Mouse (Mus musculus) liver, adult (tissue): ENCODE data around the gene Ccdc71.

Experiments
- GATA4 ChIP-seq: IDR thresholded peaks from 2 replicates; pipeline ENCODE4 v1.6.1; 2014; ENCODE audit warnings: mild to moderate bottlenecking, low read length; ENCODE audit not compliant: insufficient replicate concordance

The Ccdc71 gene

DNA sequence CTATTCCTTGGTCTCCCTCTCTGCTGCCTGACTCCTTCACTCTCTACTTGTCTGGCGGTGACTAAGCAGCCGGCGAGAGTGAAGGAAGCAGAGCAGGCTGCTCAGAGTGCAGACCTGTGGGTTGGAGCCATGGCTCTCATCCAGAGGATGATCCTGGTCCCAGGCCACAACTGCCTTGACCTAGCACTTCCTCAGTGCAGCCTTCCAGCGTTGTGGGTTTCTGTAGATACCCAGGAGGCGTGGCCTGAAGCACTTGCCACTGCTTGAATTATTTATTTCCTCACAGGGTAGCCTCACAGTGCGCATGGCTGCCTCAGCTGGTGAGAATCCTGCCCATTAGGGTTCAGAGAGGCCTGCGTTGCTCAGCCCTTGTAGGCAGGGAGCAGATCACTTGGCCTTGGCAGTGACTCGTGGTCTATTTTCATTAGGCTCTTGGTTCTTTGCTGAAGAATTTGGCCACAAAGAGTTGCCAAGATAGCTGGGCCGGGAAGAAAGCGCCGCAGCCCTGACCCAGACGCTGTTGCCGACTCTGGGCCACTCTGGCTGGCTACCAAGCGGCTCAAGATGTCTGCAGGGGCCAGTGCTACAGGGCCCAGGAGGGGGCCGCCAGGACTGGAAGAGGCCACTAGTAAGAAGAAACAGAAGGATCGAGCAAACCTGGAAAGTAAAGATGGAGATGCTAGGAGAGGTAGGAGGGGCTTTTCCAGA is 31.9 kb downstream of the Ccdc71 start:
- TF ChIP-seq GATA4, result no peak

DNA sequence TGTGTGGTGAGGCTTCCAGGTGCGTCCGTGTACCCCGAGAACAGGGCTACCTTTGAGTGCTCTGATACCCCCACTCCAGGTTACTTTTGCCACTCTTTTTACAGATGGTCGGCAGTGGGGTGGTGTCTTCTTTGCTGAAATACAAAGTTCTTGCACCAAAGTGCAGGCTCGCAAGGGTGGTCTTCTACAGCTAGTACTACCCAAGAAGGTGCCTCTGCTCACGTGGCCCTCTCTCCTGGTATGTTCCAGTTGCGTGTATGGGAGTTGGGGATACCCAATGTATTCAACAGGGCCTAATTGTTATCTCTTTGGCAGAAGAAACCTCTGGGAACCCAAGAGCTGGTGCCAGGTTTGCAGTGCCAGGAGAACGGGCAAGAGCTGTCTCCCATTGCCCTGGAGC is 32.9 kb downstream of the Ccdc71 start:
- TF ChIP-seq GATA4, result no peak

DNA sequence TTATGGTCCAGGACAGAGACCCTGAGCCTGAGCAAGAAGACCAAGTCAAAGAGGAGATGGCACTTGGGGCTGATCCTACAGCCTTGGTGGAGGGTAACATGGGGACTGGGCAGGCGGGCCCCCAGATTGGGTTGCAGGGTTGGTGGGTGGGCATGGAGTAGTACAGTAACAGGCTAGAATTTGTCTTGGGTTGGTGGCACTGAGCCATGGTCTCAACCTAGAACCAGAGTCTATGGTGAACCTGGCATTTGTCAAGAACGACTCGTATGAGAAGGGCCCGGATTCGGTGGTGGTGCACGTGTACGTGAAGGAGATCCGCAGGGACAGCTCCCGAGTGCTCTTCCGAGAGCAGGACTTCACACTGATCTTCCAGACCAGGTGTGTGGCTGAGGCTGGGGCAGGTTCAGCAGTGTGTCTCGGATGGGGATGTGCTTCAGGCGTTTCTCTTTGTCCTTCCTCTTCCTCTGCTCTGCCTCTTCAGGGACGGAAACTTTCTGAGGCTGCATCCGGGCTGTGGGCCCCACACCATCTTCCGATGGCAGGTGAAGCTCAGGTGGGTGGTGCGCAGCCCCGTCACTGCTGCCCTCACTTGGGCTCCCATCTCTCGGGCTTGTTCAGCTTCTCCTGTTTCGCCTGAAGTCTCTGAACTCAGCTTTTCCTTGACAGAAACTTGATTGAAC is 34.0 kb downstream of the Ccdc71 start:
- no peak for TF ChIP-seq GATA4

DNA sequence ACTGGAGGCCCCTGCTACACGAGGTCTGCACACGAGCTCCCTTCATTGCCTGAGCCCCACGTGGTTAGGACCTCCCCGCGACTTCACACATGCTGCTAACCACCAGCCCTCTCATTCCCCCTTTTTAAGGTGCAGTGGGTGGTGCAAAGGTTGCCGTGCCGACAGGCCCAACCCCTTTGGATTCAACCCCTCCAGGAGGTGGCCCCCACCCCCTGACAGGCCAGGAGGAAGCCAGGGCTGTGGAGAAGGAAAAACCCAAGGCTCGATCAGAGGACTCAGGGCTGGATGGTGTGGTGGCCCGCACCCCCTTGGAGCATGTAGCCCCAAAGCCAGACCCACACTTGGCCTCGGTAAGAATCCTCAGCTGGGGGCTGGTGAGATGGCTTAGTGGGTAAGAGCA is 34.6 kb downstream of the Ccdc71 start:
- no peak for TF ChIP-seq GATA4

DNA sequence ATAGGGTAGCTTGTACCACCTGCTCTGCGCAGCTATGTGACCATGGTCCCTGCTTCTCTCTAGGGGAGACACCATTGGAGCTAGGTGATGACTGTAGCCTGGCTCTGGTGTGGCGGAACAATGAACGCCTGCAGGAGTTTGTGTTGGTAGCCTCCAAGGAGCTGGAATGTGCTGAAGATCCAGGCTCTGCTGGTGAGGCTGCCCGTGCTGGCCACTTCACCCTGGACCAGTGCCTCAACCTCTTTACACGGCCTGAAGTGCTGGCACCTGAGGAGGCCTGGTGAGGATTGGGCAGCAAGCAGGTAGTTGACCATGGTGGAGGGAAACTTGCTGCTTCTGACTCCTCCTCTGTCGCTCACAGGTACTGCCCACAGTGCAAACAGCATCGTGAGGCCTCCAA is 38.9 kb downstream of the Ccdc71 start:
- TF ChIP-seq GATA4, result no peak

DNA sequence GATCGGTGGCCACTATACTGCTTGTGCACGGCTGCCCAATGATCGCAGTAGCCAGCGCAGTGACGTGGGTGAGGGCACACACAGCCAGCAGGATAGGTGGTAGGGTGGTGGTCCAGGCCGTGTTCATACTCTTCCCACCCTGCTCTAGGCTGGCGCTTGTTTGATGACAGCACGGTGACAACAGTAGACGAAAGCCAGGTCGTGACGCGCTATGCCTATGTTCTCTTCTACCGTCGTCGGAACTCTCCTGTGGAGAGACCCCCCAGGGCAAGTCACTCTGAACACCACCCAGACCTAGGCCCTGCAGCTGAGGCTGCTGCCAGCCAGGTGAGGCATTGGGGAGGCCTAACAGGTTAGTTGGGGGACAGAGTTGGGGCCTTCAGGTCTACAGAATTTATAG is 39.6 kb downstream of the Ccdc71 start:
- no peak for TF ChIP-seq GATA4

DNA sequence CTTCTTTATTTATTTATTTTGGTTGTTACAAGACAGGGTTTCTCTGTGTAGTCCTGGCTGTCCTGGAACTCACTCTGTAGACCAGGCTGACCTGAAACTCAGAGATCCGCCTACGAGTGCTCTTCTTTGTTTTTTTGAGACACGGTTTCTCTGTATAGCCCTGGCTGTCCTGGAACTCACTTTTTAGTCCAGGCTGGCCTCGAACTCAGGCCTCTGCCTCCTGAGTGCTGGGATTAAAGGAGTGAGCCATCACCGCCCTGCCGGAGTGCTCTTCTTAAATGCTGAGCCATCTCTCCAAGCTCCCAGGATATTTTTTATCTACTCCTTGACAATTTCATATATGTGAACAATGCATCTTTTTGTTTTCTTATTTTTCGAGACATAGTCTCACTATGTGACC is 46.6 kb downstream of the Ccdc71 start:
- TF ChIP-seq GATA4, result no peak

DNA sequence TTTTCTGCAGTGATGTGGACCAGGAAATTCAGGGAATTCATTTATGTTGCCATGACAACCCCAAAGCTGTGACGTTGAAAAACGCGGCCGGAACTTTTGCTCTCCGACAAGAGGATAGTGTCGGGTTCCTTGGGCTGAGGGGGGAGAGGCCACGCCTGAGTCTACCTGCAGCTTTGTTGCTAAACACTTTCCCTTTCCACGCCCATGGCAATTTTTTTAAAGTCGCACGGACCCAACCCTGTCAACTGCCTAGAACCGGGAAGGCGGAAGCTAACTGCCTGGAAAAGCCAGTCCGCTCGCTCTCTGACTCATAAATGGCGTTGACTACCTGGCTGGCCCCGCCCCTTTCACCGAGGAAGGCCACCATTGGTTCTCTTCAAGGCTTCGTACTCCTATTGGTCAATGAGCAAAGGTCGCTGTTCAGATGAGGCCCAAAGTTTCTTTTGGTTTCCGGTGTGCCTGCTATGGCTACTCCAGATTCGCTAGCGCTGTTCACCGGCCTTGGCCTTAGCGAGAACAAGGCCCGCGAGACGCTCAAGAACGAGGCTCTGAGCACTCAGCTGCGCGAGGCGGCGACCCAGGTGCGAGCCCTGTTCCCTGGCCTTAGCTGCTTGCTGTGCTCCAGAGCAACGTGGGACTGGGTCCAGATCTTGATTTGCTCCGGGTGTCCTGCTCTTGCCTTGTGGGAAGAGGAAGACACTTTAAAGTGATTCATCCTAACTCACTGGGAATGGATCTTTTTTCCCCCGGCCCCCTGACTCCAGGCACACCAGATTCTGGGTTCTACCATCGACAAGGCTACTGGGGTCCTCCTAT is 47.5 kb downstream of the Ccdc71 start, which contains the start of gene Qars:
Qars (plus strand) TSS at position 88 of the 816 bp plus-strand sequence.
- TF ChIP-seq GATA4, result no peak

DNA sequence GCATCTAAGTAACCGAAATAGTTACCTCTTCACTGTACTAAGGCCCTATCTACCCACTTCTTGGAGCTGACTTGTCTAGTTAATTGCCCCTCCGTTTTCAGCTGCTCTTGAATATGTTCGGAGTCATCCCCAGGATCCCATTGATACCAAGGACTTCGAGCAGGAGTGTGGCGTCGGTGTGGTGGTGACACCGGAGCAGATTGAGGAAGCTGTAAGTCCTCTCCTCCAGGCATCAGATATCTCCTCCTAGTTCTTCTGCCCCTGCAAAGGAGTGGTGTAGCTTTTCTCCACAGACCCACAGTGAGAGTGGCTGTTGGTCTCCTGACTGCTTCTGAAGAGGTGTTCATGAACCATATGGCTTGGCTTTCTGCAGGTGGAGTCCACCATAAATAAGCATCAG is 48.4 kb downstream of the Ccdc71 start:
- TF ChIP-seq GATA4, result no peak
